Mouse (Mus musculus): Measurements from ENCODE around the gene Rtl8c.

- TF ChIP-seq EP300 (IDR thresholded peaks at IDR 0.05; ENCODE audit: low read depth) (no peak), CTCF (IDR thresholded peaks at IDR 0.05; ENCODE audit: low read depth) (no peak)
Observed at GRCm38 (mm10) chrX:53579311-53579710, 28.5 kb upstream of the Rtl8c start.

Measured in heart, postnatal 0 days (tissue).